Mouse (Mus musculus): ENCODE data around the gene Ror1.

- TF ChIP-seq CTCF (IDR thresholded peaks at IDR 0.05; ENCODE audit: low read depth) (no peak), EP300 (IDR thresholded peaks at IDR 0.05; ENCODE audit: low read depth) (no peak)
Observed at GRCm38 (mm10) chr4:100097364-100097979, 1.9 kb downstream of the Ror1 start.
